Mouse (Mus musculus): ENCODE measurements around the gene Zbtb16.

GRCm38 (mm10) chr9:48612542-48612941, 223.5 kb downstream of the Zbtb16 start:
- TF ChIP-seq CTCF (IDR thresholded peaks at IDR 0.05) (no peak), EP300 (IDR thresholded peaks at IDR 0.05; ENCODE audit: insufficient read depth, low read depth, low read length) (peak; percentile 52; the same call in 1 of the 2 replicates), POLR2A (IDR thresholded peaks at IDR 0.05; ENCODE audit: insufficient read depth, low read depth, low read length) (no peak)
